Mouse (Mus musculus) limb, embryonic 14.5 days (tissue): Measurements from ENCODE around the gene Fuca1. TPM values are rescaled to one million over a fixed set of nuclear protein-coding genes. Genes with fewer than 3 reads are reported as not detected.

Experiments
- ATAC-seq: fragments of 200-750 bp; cut with Nextera tagmentation; 2 replicates; pipeline ENCODE4 v1.8.0; 2017; ENCODE audit warnings: low read depth, moderate number of reproducible peaks, moderate TSS enrichment; ENCODE audit not compliant: low FRiP score
- DNase-seq: peaks from one replicate; pipeline ENCODE4 v3.0.0-alpha.2; 2015; ENCODE audit warnings: low spot score
- H3K27ac ChIP-seq: fragments of 300-500 bp; sonication (generic); replicated peaks from 2 replicates; pipeline ENCODE4 v1.5.1; 2014; ENCODE audit warnings: low read depth, mild to moderate bottlenecking, low read length, moderate library complexity, mixed read lengths
- H3K27me3 ChIP-seq: fragments of 300-500 bp; sonication (generic); 2 replicates; pipeline ENCODE4 v1.6.1; 2014; ENCODE audit warnings: low read length, mixed read lengths; ENCODE audit not compliant: control insufficient read depth, insufficient read depth
- H3K36me3 ChIP-seq: fragments of 300-500 bp; sonication (generic); 2 replicates; pipeline ENCODE4 v1.6.1; 2014; ENCODE audit warnings: mild to moderate bottlenecking, low read length, moderate library complexity, mixed read lengths; ENCODE audit not compliant: control insufficient read depth, insufficient read depth
- H3K4me1 ChIP-seq: fragments of 300-500 bp; sonication (generic); 2 replicates; pipeline ENCODE4 v1.6.1; 2014; ENCODE audit warnings: antibody characterized with exemption, low read length, mixed read lengths; ENCODE audit not compliant: control insufficient read depth, insufficient read depth
- H3K4me2 ChIP-seq: fragments of 300-500 bp; sonication (generic); replicated peaks from 2 replicates; pipeline ENCODE4 v1.6.1; 2014; ENCODE audit warnings: low read depth, mild to moderate bottlenecking, low read length, moderate library complexity; ENCODE audit not compliant: severe bottlenecking
- H3K4me3 ChIP-seq: fragments of 300-500 bp; sonication (generic); replicated peaks from 2 replicates; pipeline ENCODE4 v1.5.1; 2014; ENCODE audit warnings: low read length
- H3K9ac ChIP-seq: fragments of 300-500 bp; sonication (generic); 2 replicates; pipeline ENCODE4 v1.6.1; 2014; ENCODE audit warnings: mild to moderate bottlenecking, low read depth, low read length, moderate library complexity; ENCODE audit not compliant: severe bottlenecking
- H3K9me3 ChIP-seq: fragments of 300-500 bp; sonication (generic); 2 replicates; pipeline ENCODE4 v1.6.1; 2016; ENCODE audit warnings: low read length; ENCODE audit not compliant: control insufficient read depth
- POLR2A ChIP-seq: fragments of 200-500 bp; IDR thresholded peaks from 2 replicates; pipeline ENCODE4 v1.8.0; 2012; ENCODE audit warnings: inconsistent platforms, mild to moderate bottlenecking, moderate library complexity, borderline replicate concordance; ENCODE audit not compliant: insufficient read depth, insufficient read length; ENCODE audit errors: extremely low read depth
- WGBS: fragments of 180-500 bp; shearing (Covaris S2); extraction: QIAGEN DNeasy Blood & Tissue Kit; methylation state at CpG from one replicate; pipeline ENCODE4 v1.1.7; 2014; 5-methylcytosine and 5-hydroxymethylcytosine counted together
- polyA plus RNA-seq, 2 experiments: library from polyadenylated mRNA; depleted of rRNA in 1 of 2; stranded (reverse) in 1 of 2; unstranded in 1 of 2; fragments of >200 nt; fragmentation: Nextera tagmentation in 1 of 2; extraction: Ambion mirVana in 1 of 2; gene quantifications; 2 replicates each; pipeline versions ENCODE4 v1.2.1 to v1.2.3; 2012 to 2014

The Fuca1 gene
- polyA plus RNA-seq (2012; rRNA removed) (45.6 and 50.1 TPM in 2 replicates), polyA plus RNA-seq (2014; fragmentation: Nextera tagmentation; extraction: Ambion mirVana) (80.8 and 92.8 TPM in 2 replicates)

GRCm38 (mm10) chr4:135920304-135921241, at the start of gene Fuca1:
Gene Fuca1 (plus strand): TSS chr4:135920735.
- ATAC-seq, result peak; percentile 99
- Histone ChIP-seq H3K27me3 (no peaks in the 10 kb centered on the region), H3K9ac (peak within 1 kb of the TSS; percentile 66), H3K4me3 (peak within 1 kb of the TSS; percentile 75), H3K9me3 (no peaks in the 10 kb centered on the region), H3K27ac (peak within 1 kb of the TSS; percentile 83), H3K4me2 (peak within 1 kb of the TSS; percentile 76), H3K4me1 (peaks cover 8% of the 10 kb centered on the region; the same call in 1 of the 2 replicates), H3K36me3 (peaks cover 10% of the 10 kb centered on the region; the same call in 1 of the 2 replicates)
- DNase-seq, result peak; percentile 95
- WGBS, result 2% methylated on average over 54 of the region's 60 CpGs
- TF ChIP-seq POLR2A, result peak; percentile 48; the same call in 1 of the 2 replicates

- peaks cover 26% of the 10 kb centered on the region for H3K36me3 ChIP-seq
- TF ChIP-seq POLR2A, result no peak
- peak overlapping the region; percentile 97 for H3K9ac ChIP-seq
- peaks cover 37% of the 10 kb centered on the region for H3K4me1 ChIP-seq
- H3K9me3 ChIP-seq, result no peaks in the 10 kb centered on the region
- H3K27ac ChIP-seq, result peak overlapping the region; percentile 100
- H3K27me3 ChIP-seq, result no peaks in the 10 kb centered on the region
- no peak for ATAC-seq
- WGBS, result 49% methylated on average over 3 of the region's 3 CpGs
- peak overlapping the region; percentile 85 for H3K4me2 ChIP-seq
- H3K4me3 ChIP-seq, result peak overlapping the region; percentile 82
- DNase-seq, result no peak
Observed at GRCm38 (mm10) chr4:135872015-135872414, 48.5 kb upstream of the Fuca1 start.

GRCm38 (mm10) chr4:135872589-135873391, 47.7 kb upstream of the Fuca1 start:
- ATAC-seq (no peak), DNase-seq (no peak)
- Histone ChIP-seq H3K4me2 (peak overlapping the region; percentile 85), H3K4me3 (peak overlapping the region; percentile 82), H3K9ac (peak overlapping the region; percentile 97), H3K9me3 (no peaks in the 10 kb centered on the region), H3K4me1 (peaks cover 39% of the 10 kb centered on the region), H3K27ac (peak overlapping the region; percentile 100), H3K36me3 (peaks cover 25% of the 10 kb centered on the region), H3K27me3 (no peaks in the 10 kb centered on the region)
- TF ChIP-seq POLR2A, result no peak
- WGBS, result 8% methylated on average over 17 of the region's 17 CpGs

GRCm38 (mm10) chr4:135873526-135874202, 46.9 kb upstream of the Fuca1 start, which contains the start of gene Pnrc2:
Gene Pnrc2 (minus strand): TSS chr4:135873850.
- Histone ChIP-seq H3K9ac (peak within 1 kb of the TSS; percentile 97), H3K4me1 (peaks cover 39% of the 10 kb centered on the region), H3K9me3 (no peaks in the 10 kb centered on the region), H3K27me3 (no peaks in the 10 kb centered on the region), H3K4me3 (peak within 1 kb of the TSS; percentile 82), H3K4me2 (peak within 1 kb of the TSS; percentile 85), H3K27ac (peak within 1 kb of the TSS; percentile 100), H3K36me3 (peaks cover 24% of the 10 kb centered on the region)
- WGBS, result under 1% methylated on average over 51 of the region's 60 CpGs
- ATAC-seq, result peak; percentile 93
- DNase-seq, result peak; percentile 95
- peak; percentile 65; the same call in 1 of the 2 replicates for TF ChIP-seq POLR2A
